Mouse (Mus musculus) kidney, embryonic 15.5 days (tissue): Measurements from ENCODE around the gene Kif6. TPM values are rescaled to one million over a fixed set of nuclear protein-coding genes. Genes with fewer than 3 reads are reported as not detected.

ENCODE experiments used
- ATAC-seq: fragments of 200-750 bp; cut with Nextera tagmentation; replicated peaks from 2 replicates; pipeline ENCODE4 v1.8.0; 2017; ENCODE audit warnings: moderate TSS enrichment; ENCODE audit not compliant: low FRiP score
- H3K27ac ChIP-seq: fragments of 300-500 bp; sonication (generic); 2 replicates; pipeline ENCODE4 v1.5.1; 2015; ENCODE audit warnings: mild to moderate bottlenecking, inconsistent platforms
- H3K27me3 ChIP-seq: fragments of 300-500 bp; sonication (generic); 2 replicates; pipeline ENCODE4 v1.6.1; 2015; ENCODE audit warnings: inconsistent platforms
- H3K36me3 ChIP-seq: fragments of 300-500 bp; sonication (generic); 2 replicates; pipeline ENCODE4 v1.6.1; 2015; ENCODE audit warnings: inconsistent platforms
- H3K4me1 ChIP-seq: fragments of 300-500 bp; sonication (generic); 2 replicates; pipeline ENCODE4 v1.6.1; 2015; ENCODE audit warnings: inconsistent platforms
- H3K4me2 ChIP-seq: fragments of 300-500 bp; sonication (generic); 2 replicates; pipeline ENCODE4 v1.6.1; 2015; ENCODE audit warnings: moderate library complexity, mild to moderate bottlenecking, inconsistent platforms
- H3K4me3 ChIP-seq: fragments of 300-500 bp; sonication (generic); replicated peaks from 2 replicates; pipeline ENCODE4 v1.5.1; 2015; ENCODE audit warnings: mild to moderate bottlenecking, inconsistent platforms
- H3K9ac ChIP-seq: fragments of 300-500 bp; sonication (generic); 2 replicates; pipeline ENCODE4 v1.6.1; 2015; ENCODE audit warnings: mild to moderate bottlenecking, inconsistent platforms
- H3K9me3 ChIP-seq: fragments of 300-500 bp; sonication (generic); replicated peaks from 2 replicates; pipeline ENCODE4 v1.6.1; 2016; ENCODE audit warnings: inconsistent platforms
- WGBS: fragments of 180-500 bp; shearing (Covaris S2); methylation state at CpG from one replicate; pipeline ENCODE4 v1.1.7; 2015; ENCODE audit warnings: mixed read lengths; 5-methylcytosine and 5-hydroxymethylcytosine counted together
- polyA plus RNA-seq: library from polyadenylated mRNA; unstranded; fragments of >200 nt; fragmentation: Nextera tagmentation; extraction: Ambion mirVana; gene quantifications from 2 replicates; pipeline ENCODE4 v1.2.1, GENCODE M21; 2015

The Kif6 gene
- polyA plus RNA-seq, 1 experiment from 2014 or later: 2.1 TPM

DNA sequence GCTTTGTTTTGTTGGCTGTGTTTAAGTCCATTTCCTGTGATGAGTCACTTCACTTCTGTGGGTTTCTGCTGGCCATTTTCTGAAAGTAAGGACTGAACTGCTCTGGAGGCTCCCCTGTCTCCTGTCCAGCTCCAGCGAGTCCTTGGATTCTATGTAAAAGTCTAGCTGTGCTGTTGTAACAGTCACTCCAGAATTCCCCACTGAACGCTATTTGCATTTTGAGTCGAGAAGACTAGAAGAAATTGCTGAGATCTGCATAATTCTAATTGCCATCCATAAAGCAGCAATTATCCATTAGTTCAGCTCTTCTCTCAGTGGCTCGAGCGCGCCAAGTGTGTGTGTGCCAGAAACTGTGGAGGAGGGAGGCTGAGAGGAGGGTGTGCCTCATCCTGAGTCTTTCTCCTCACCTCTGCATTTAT lies 57.0 kb downstream of the Kif6 start:
- no peak overlapping the region for H3K4me3 ChIP-seq
- no peaks in the 10 kb centered on the region for H3K36me3 ChIP-seq
- no peaks in the 10 kb centered on the region for H3K27me3 ChIP-seq
- ATAC-seq: no peak
- H3K9ac ChIP-seq: no peak overlapping the region
- H3K9me3 ChIP-seq: no peaks in the 10 kb centered on the region
- no peak overlapping the region for H3K4me2 ChIP-seq
- no peaks in the 10 kb centered on the region for H3K4me1 ChIP-seq
- H3K27ac ChIP-seq: no peak overlapping the region
- WGBS: 62% methylated on average over 6 of the region's 6 CpGs

GRCm38 (mm10) chr17:49672421-49672820 lies 57.5 kb downstream of the Kif6 start:
- Histone ChIP-seq H3K4me1 (no peaks in the 10 kb centered on the region), H3K9me3 (no peaks in the 10 kb centered on the region), H3K27me3 (no peaks in the 10 kb centered on the region), H3K36me3 (no peaks in the 10 kb centered on the region), H3K9ac (no peak overlapping the region), H3K4me2 (no peak overlapping the region), H3K4me3 (no peak overlapping the region), H3K27ac (no peak overlapping the region)
- WGBS: 77% methylated on average over 5 of the region's 5 CpGs
- no peak for ATAC-seq

DNA sequence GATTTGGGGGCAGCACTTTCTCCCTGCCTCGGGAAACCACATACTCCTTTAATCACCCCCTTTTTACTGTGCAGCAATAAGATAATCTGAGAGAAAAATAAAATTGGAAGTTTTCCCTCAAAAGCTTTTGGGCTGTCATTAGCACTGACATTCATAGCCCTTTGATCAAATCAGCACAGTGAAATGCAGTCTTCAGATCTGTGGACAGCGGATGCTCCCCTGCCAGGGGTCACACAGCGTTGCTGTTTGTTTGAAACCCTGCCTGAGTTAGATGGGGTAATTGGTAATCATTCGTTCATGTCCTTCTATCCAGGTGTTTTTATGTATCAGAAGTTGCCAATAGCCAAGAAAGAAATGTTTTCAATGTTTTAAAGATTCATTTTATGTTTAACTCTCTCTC lies 60.7 kb downstream of the Kif6 start:
- Histone ChIP-seq H3K27ac (no peak overlapping the region), H3K9me3 (no peaks in the 10 kb centered on the region), H3K4me3 (no peak overlapping the region), H3K4me2 (no peak overlapping the region), H3K9ac (no peak overlapping the region), H3K36me3 (no peaks in the 10 kb centered on the region), H3K4me1 (no peaks in the 10 kb centered on the region), H3K27me3 (no peaks in the 10 kb centered on the region)
- no peak for ATAC-seq
- 75% methylated on average over 4 of the region's 4 CpGs for WGBS

DNA sequence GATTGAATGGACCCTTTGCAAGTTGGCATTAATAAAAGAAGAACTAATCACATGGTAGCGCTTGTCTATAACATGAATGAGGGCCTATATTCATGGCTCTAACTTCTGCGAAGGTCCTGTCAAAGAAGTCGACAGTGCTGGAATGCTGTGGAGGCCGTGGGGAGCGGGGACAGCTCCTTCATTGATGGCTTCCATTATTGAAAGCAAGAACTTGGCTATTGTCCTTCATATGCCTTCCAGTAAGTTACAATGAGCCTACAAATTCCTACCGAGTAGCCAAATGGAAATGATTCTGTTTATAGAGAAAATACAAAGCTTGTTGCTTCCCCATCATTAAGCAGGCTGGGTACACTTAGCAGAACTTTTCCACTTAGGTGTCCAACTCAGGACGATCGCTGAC lies 66.5 kb downstream of the Kif6 start:
- H3K4me2 ChIP-seq: no peak overlapping the region
- no peaks in the 10 kb centered on the region for H3K27me3 ChIP-seq
- no peaks in the 10 kb centered on the region for H3K36me3 ChIP-seq
- no peaks in the 10 kb centered on the region for H3K4me1 ChIP-seq
- H3K27ac ChIP-seq: no peak overlapping the region
- no peak overlapping the region for H3K4me3 ChIP-seq
- H3K9me3 ChIP-seq: no peaks in the 10 kb centered on the region
- H3K9ac ChIP-seq: no peak overlapping the region
- 70% methylated on average over 8 of the region's 8 CpGs for WGBS
- ATAC-seq: no peak

- Histone ChIP-seq H3K9ac (no peak overlapping the region), H3K27ac (no peak overlapping the region), H3K9me3 (no peaks in the 10 kb centered on the region), H3K4me1 (no peaks in the 10 kb centered on the region), H3K4me2 (no peak overlapping the region), H3K4me3 (no peak overlapping the region), H3K36me3 (no peaks in the 10 kb centered on the region), H3K27me3 (no peaks in the 10 kb centered on the region)
- whole genome bisulfite sequencing: 9% methylated on average over 2 of the region's 2 CpGs
- ATAC-seq: 0 out of 2 replicates have a peak, but pooled peaks have one; percentile 33
These were observed 69.2 kb downstream of the Kif6 start for GRCm38 (mm10) chr17:49684146-49684545.

DNA sequence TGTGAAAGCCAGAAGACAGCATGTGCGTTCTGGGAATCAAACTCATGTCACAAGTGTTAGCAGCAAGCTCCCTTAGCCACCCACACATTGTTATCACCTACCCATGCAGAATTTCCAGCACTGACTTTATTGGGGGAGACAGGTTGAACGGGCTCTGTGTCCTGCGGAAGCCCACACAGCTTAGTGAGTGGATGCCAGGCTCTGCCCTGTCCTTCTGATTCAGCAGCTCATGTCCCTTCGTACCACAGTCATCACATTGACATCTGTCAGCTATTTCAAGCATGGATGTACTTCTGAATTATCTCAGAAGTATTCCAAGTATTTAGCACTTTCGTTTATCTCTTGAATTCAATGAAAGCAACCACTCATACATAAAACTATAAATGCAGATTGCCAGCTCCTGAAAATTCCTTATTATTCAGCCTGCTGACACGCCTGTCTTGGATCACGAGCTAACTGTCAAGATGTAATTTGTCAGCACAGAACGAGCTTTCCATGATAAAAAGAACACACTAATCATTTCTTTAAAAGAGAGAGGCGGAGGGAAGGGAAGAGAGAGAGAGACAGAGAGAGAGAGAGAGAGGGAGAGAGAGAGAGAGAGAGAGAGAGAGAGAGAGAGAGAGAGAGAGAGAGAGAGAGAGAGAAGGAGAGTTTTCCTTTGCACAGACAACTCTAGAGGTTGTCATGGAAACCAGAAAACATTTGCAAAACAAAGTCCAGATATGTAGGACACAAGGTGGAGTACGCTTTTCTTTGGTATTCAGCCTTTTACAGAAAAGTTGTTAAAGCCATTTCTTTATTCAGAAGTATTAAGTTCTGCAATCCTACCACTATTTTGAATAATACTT lies 75.9 kb downstream of the Kif6 start:
- Histone ChIP-seq H3K9me3 (no peaks in the 10 kb centered on the region), H3K36me3 (no peaks in the 10 kb centered on the region), H3K27ac (no peak overlapping the region), H3K4me2 (no peak overlapping the region), H3K4me3 (no peak overlapping the region), H3K4me1 (0 out of 2 replicates have a peak, but pooled peaks cover 4% of the 10 kb centered on the region), H3K9ac (no peak overlapping the region), H3K27me3 (no peaks in the 10 kb centered on the region)
- no peak for ATAC-seq
- 66% methylated on average over 10 of the region's 10 CpGs for WGBS

GRCm38 (mm10) chr17:49691455-49691805 lies 76.5 kb downstream of the Kif6 start:
- ATAC-seq: no peak
- no peak overlapping the region for H3K27ac ChIP-seq
- WGBS: 70% methylated on average over 9 of the region's 9 CpGs

GRCm38 (mm10) chr17:49693206-49693605 lies 78.3 kb downstream of the Kif6 start:
- Histone ChIP-seq H3K36me3 (no peaks in the 10 kb centered on the region), H3K9me3 (no peaks in the 10 kb centered on the region)

More at GRCm38 (mm10) chr17:49691455-49691805, 76.5 kb downstream of the Kif6 start:
- Histone ChIP-seq H3K4me1 (0 out of 2 replicates have a peak, but pooled peaks cover 4% of the 10 kb centered on the region), H3K4me2 (no peak overlapping the region), H3K4me3 (no peak overlapping the region), H3K36me3 (no peaks in the 10 kb centered on the region), H3K9me3 (no peaks in the 10 kb centered on the region), H3K9ac (no peak overlapping the region), H3K27me3 (no peaks in the 10 kb centered on the region)

DNA sequence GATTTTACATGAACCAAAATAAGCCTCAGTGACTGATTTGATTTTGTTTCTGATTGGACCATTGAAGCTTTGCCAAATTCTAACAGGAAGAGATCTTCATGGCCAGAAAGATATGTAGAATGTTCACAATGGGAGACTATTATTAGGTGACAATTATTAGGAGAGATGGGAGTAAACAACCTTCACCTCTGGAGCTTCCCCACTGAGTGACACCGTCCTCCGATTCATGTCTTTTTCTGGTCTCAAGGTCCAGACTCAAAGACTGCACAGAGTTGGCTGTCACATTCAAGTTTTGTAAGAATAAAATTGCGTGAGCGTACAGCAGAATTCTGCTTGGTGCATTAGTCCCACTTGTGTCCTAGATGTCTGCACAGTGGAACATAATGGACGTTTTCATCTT lies 82.3 kb downstream of the Kif6 start:
- no peak for ATAC-seq
- Histone ChIP-seq H3K9me3 (no peaks in the 10 kb centered on the region), H3K4me3 (no peak overlapping the region), H3K4me1 (no peaks in the 10 kb centered on the region), H3K27me3 (no peaks in the 10 kb centered on the region), H3K27ac (no peak overlapping the region), H3K4me2 (no peak overlapping the region), H3K36me3 (no peaks in the 10 kb centered on the region), H3K9ac (no peak overlapping the region)
- 85% methylated on average over 5 of the region's 5 CpGs for WGBS

More at GRCm38 (mm10) chr17:49693206-49693605, 78.3 kb downstream of the Kif6 start:
- WGBS: 85% methylated on average over 5 of the region's 5 CpGs
- H3K27ac ChIP-seq: no peak overlapping the region
- ATAC-seq: no peak
- H3K9ac ChIP-seq: no peak overlapping the region
- 0 out of 2 replicates have a peak, but pooled peaks cover 4% of the 10 kb centered on the region for H3K4me1 ChIP-seq
- no peak overlapping the region for H3K4me3 ChIP-seq
- no peaks in the 10 kb centered on the region for H3K27me3 ChIP-seq
- no peak overlapping the region for H3K4me2 ChIP-seq

DNA sequence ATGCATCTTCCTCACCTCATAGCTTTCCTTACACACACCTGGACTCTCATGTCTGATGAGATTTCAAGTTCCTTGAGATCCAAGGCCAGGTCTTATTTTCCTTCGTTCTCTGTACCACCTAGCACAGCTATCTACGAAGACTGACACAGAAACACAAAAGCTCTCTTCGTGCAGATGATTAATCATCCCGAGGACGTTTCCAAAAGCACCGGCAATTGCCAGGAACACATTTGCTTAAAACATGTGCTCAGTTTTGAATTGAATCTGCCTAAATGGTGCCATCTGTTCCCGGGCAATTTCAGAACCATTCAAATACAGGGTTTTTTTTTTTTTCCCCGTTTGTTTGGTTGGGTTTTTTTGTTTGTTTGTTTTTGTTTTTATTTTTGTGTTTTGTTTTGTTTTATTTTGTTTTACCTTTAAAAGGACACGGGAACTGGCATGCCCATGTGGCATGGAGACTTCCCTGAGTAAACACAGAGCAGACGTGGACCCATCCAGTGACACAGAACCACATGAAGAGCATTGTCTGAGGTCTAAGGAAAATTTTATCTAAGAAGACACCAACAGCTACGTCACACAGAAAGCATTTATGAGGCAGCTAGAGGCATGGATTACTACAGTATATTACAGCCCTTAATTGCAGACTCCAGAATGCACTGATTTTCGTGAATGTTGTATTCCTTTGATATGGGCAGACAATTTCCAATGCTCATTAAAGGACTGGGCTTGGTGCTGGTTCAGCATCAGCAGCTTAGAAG lies 88.7 kb downstream of the Kif6 start:
- no peak for ATAC-seq
- Histone ChIP-seq H3K9me3 (no peaks in the 10 kb centered on the region), H3K27ac (no peak overlapping the region), H3K4me3 (no peak overlapping the region), H3K27me3 (no peaks in the 10 kb centered on the region), H3K4me1 (no peaks in the 10 kb centered on the region), H3K9ac (no peak overlapping the region), H3K36me3 (no peaks in the 10 kb centered on the region), H3K4me2 (no peak overlapping the region)
- 67% methylated on average over 12 of the region's 12 CpGs for WGBS

- no peak overlapping the region for H3K4me2 ChIP-seq
- H3K27me3 ChIP-seq: no peaks in the 10 kb centered on the region
- H3K36me3 ChIP-seq: no peaks in the 10 kb centered on the region
- H3K4me3 ChIP-seq: no peak overlapping the region
- WGBS: 85% methylated on average over 2 of the region's 2 CpGs
- no peak overlapping the region for H3K9ac ChIP-seq
- no peak for ATAC-seq
- peaks cover 4% of the 10 kb centered on the region; the same call in 1 of the 2 replicates for H3K4me1 ChIP-seq
- no peak overlapping the region for H3K27ac ChIP-seq
- H3K9me3 ChIP-seq: no peaks in the 10 kb centered on the region
These were observed 94.3 kb downstream of the Kif6 start for GRCm38 (mm10) chr17:49709192-49709591.

DNA sequence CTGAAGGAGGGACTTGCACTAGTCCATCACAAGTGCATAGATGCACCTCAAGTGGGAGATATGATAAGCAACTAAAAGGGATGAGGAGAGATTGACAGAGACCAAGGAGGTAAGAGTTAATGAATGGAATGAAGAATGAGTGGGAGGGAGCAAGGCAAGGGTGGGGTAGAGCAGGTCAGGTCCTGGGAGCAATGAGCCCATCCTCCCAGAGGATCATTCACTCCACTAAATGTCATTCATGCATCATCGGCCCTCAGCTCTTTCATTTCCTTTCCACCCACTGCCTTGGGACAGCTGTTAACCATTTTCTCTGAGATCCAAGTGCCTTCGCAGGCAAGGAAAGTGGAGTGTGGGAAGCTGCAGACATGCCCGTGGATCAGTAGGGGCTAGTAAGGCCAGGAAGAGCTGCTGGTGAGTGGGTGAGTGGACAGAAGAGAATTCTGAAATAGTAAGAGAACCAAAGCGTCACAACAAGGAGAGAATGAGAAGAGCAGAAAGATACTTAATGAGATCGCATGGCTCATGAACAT lies 95.2 kb downstream of the Kif6 start:
- Histone ChIP-seq H3K9me3 (no peaks in the 10 kb centered on the region), H3K4me3 (no peak overlapping the region), H3K27ac (no peak overlapping the region), H3K36me3 (no peaks in the 10 kb centered on the region), H3K4me2 (no peak overlapping the region), H3K4me1 (peaks cover 4% of the 10 kb centered on the region; the same call in 1 of the 2 replicates), H3K9ac (no peak overlapping the region), H3K27me3 (no peaks in the 10 kb centered on the region)
- 35% methylated on average over 5 of the region's 5 CpGs for WGBS
- ATAC-seq: peak; percentile 79
